Mouse (Mus musculus) mouse trophoblast stem cell (cell line): Measurements from ENCODE around the gene Brca1.
"Not testable (repeated sequence)": the region's sequence is repeated elsewhere in the genome, so short reads cannot be mapped to it uniquely, and the experiment has no call there.

Source experiments
- in situ Hi-C, 2 experiments: fragments of 300-500 bp; cut with MseI, MboI; formaldehyde crosslinking; loops; 2 replicates in 1 of 2; 3 replicates in 1 of 2; pipeline ENCODE4 v1.15.1; 2025

The Brca1 gene

DNA sequence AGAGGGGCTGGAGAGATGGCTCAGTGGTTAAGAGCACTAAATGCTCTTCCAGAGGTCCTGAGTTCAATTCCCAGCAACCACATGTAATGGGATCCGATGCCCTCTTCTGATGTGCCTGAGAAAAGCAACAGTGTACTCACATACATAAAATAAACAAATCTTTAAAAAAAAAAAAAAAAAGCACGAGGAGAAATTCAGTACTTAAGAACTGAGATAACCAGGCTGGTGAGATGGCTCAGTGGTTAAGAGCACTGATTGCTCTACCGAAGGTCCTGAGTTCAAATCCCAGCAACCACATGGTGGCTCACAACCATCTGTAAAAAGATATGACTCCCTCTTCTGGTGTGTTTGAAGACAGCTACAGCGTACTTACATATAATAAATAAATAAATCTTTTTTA lies 102.2 kb downstream of the Brca1 start:
- in situ Hi-C loops, result not testable (repeated sequence)

DNA sequence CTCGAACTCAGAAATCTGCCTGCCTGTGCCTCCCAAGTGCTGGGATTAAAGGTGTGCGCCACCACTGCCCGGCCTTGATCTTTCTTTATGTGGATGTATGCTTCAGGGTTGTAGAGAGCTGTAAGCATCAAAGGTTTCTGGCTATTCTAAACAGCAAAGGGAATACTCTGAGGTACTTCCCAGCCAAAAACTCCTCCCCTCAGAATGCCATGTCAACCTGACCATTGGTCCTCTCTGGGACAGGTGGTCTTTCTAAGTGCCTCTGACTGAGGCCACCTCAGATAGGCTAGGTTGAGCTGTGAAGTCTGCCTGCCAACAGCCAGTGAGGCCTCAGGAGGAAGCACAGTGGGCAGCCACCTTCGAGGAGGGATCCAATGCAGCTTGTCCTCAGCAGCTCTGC lies 102.9 kb downstream of the Brca1 start:
- in situ Hi-C loops, result no loop called here

DNA sequence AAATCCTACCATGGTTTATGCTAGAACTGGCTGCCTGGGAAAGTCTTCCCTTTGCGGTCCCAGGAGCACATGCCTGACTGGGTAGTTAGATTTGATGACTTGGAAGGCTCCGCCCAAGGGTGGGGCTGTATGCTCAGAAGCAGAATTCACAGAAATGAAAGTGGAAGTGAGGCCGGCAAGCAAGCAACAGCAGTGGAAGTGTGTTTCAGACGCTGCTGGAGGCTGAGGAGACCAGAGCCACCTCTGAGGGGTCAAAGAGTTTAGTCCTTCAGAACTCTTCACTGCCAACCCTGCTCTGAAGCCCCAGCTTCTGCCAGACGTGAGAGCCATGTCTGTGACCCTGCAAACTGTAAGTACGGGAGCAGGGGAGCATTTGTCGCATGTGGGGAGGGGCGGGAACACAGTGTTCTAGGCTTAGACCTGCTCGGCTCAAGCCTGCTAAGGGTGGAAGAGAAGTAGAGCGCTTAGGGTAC lies 103.4 kb downstream of the Brca1 start, which contains the start of gene Ifi35:
Gene Ifi35 (plus strand): TSS at position 134 of the 473 bp plus-strand sequence.
- in situ Hi-C loops, result no loop called here

DNA sequence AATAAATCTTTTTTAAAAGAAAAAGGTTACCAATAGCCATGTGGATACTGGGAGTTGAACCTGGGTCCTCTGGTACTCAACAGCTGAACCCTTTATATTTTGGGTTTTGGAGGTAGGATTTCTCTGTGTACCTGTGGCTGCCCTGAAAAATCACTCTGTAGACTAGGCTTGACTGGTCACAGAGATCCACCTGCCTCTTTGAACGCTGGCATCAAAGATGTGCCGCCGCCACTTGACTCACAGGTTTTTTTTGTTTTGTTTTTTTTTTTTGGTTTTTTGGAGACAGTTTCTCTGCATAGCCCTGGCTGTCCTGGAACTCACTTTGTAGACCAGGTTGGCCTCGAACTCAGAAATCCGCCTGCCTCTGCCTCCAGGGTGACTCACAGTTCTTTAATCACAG lies 104.0 kb downstream of the Brca1 start:
- in situ Hi-C loops, result no loop called here

DNA sequence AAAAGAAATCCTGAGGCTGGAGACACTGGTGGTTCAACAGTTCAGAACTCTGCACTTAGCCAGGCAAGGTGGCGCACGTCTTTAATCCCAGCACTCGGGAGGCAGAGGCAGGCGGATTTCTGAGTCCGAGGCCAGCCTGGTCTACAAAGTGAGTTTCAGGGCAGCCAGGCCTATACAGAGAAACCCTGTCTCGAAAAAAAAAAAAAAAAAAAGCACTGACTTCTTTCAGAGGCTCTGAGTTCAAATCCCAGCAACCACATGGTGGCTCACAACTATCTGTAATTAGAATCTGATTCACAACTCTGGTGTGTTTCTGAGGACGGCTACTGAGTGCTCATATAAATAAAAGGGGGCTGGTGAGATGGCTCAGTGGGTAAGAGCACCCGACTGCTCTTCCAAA lies 104.9 kb downstream of the Brca1 start:
- in situ Hi-C loops, result not testable (repeated sequence)

DNA sequence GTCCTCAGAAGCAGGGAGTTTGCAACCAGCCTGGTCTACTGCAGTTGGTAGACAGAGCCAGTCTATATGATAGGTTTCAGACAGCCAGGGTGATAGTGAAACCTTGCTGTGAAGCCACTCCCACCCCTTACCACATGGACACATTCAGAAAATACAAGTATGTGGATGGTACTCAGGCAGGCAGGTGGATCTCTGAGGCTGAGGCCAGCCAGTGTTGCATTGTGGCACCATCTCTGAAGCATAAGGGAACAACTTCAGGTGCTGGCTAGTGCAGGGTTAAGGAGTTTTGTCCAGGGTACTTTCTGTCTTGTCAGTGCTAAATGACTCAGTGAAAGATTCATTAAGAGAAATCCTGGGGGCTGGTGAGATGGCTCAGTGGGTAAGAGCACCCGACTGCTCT lies 105.4 kb downstream of the Brca1 start:
- in situ Hi-C loops, result no loop called here

DNA sequence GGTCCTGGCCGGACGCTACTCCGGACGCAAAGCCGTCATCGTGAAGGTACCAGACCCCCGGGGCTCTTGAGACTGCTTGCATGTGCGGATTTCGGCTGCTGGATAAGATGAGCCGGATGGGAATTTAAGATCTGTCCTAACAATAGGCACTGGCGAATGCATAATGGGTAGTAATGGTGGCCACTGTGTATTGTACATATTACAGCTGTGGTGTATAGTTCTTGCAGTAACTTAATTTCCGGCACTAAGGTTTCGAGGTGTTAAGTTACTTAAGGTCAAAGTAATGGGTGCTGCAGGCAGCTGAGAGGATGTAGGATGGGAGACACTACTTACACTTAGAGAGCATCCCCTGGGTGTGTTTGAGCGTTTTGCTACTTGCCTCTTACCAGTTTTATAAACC lies 109.0 kb downstream of the Brca1 start:
- in situ Hi-C loops, result no loop called here

DNA sequence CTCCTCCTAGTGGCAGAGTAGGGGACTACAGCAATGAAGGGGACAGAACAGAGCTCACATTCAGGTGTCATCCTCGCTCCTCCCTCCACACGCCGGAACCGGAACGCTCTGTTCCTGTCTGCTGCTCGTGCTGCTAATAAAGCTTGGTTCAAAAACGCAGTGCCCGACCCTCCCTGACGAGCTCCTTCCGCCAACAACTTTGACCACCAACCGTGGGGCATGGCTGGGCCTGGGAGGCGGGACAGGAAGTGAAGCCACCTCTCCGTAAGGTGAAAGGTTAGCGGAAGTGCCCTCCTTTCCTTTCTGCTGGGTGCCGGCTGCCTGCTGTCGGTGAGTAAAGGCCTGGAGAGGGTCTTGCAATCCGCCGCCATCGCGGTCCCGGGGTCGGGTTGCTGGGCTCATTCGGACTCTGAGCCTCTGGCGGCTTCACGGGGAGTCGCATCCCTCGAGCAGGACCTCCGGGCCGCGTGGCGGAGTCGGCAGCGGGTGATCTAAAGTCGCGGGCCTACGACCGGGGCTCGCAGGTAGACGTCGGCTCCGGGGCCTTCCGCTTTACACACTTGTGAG lies 109.5 kb downstream of the Brca1 start, which contains the start of gene Rpl27:
Gene Rpl27 (plus strand): TSS at position 172 of the 567 bp plus-strand sequence.
- in situ Hi-C loops, result no loop called here

DNA sequence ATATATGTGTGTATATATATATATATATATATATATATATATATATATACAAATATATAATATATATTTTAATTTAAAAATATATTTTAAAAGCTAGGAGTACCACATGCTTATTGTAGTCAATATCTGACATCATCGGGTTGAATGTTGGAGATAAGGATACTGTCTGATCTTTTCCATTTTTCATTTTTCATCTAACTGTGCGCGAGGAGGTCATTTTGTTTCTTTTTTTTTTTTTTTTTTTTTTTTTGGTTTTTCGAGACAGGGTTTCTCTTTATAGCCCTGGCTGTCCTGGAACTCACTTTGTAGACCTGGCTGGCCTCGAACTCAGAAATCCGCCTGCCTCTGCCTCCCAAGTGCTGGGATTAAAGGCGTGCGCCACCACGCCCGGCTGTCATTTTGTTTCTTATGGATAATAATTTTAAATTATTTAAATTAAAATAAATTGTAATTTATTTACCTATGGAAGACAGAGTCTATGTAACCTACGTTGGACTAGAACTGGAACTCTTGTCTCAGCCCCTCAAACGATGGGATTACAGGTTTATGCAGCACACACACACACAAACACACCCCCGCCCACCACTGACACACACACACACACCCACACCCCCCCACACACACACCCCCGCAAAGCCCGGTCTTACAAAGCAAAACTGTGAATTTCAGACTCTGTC lies 110.2 kb downstream of the Brca1 start:
- in situ Hi-C loops, result not testable (repeated sequence)
